Mouse (Mus musculus): ENCODE measurements around the gene Fbxo22. TPM values are rescaled to one million over a fixed set of nuclear protein-coding genes. Genes with fewer than 3 reads are reported as not detected.

The Fbxo22 gene
- polyA plus RNA-seq (2012; rRNA removed) = 30.8 and 33.5 TPM in 2 replicates

- DNase-seq (ENCODE audit: extremely low spot score in 1 of 2, low spot score in 1 of 2) = peak; percentile 49 to 79
These were observed at the start of gene Fbxo22 for GRCm38 (mm10) chr9:55208790-55209481. TSS of gene Fbxo22 (plus strand) at chr9:55208925.

GRCm38 (mm10) chr9:55170655-55171412 is 37.9 kb upstream of the Fbxo22 start:
- peak in 1 of 2 experiments; percentile 11 for DNase-seq (ENCODE audit: extremely low spot score in 1 of 2, low spot score in 1 of 2)

- no peak for DNase-seq (ENCODE audit: extremely low spot score in 1 of 2, low spot score in 1 of 2)
These were observed 36.5 kb upstream of the Fbxo22 start for GRCm38 (mm10) chr9:55172195-55172685.

GRCm38 (mm10) chr9:55174235-55174634 is 34.5 kb upstream of the Fbxo22 start:
- DNase-seq (ENCODE audit: extremely low spot score in 1 of 2, low spot score in 1 of 2) = no peak

GRCm38 (mm10) chr9:55195876-55196275 is 12.8 kb upstream of the Fbxo22 start:
- no peak for DNase-seq (ENCODE audit: extremely low spot score in 1 of 2, low spot score in 1 of 2)

- DNase-seq (ENCODE audit: extremely low spot score in 1 of 2, low spot score in 1 of 2) = no peak
These were observed 10.5 kb upstream of the Fbxo22 start for GRCm38 (mm10) chr9:55198260-55198659.

- peak; percentile 52 to 54 for DNase-seq (ENCODE audit: extremely low spot score in 1 of 2, low spot score in 1 of 2)
These were observed 9.4 kb upstream of the Fbxo22 start for GRCm38 (mm10) chr9:55199348-55199747.

GRCm38 (mm10) chr9:55208458-55208789 is 301 bp upstream of the Fbxo22 start:
- DNase-seq (ENCODE audit: extremely low spot score in 1 of 2, low spot score in 1 of 2) = no peak

GRCm38 (mm10) chr9:55211611-55212010 is 2.9 kb downstream of the Fbxo22 start:
- no peak for DNase-seq (ENCODE audit: extremely low spot score in 1 of 2, low spot score in 1 of 2)

- DNase-seq (ENCODE audit: extremely low spot score in 1 of 2, low spot score in 1 of 2) = no peak
These were observed 4.7 kb downstream of the Fbxo22 start for GRCm38 (mm10) chr9:55213396-55213795.

GRCm38 (mm10) chr9:55215056-55215455 is 6.3 kb downstream of the Fbxo22 start:
- no peak for DNase-seq (ENCODE audit: extremely low spot score in 1 of 2, low spot score in 1 of 2)

- no peak for DNase-seq (ENCODE audit: extremely low spot score in 1 of 2, low spot score in 1 of 2)
These were observed 6.9 kb downstream of the Fbxo22 start for GRCm38 (mm10) chr9:55215648-55216047.

GRCm38 (mm10) chr9:55216078-55216477 is 7.4 kb downstream of the Fbxo22 start:
- no peak for DNase-seq (ENCODE audit: extremely low spot score in 1 of 2, low spot score in 1 of 2)

GRCm38 (mm10) chr9:55217381-55217780 is 8.7 kb downstream of the Fbxo22 start:
- no peak for DNase-seq (ENCODE audit: extremely low spot score in 1 of 2, low spot score in 1 of 2)

GRCm38 (mm10) chr9:55225165-55225737 is 16.5 kb downstream of the Fbxo22 start:
- DNase-seq (ENCODE audit: extremely low spot score in 1 of 2, low spot score in 1 of 2) = no peak

- DNase-seq (ENCODE audit: extremely low spot score in 1 of 2, low spot score in 1 of 2) = peak; percentile 44 to 64
These were observed 17.5 kb downstream of the Fbxo22 start for GRCm38 (mm10) chr9:55226251-55226650.

GRCm38 (mm10) chr9:55228149-55228548 is 19.4 kb downstream of the Fbxo22 start:
- DNase-seq (ENCODE audit: extremely low spot score in 1 of 2, low spot score in 1 of 2) = no peak

GRCm38 (mm10) chr9:55229010-55229409 is 20.3 kb downstream of the Fbxo22 start:
- no peak for DNase-seq (ENCODE audit: extremely low spot score in 1 of 2, low spot score in 1 of 2)

GRCm38 (mm10) chr9:55231544-55231943 is 22.8 kb downstream of the Fbxo22 start:
- no peak for DNase-seq (ENCODE audit: extremely low spot score in 1 of 2, low spot score in 1 of 2)

GRCm38 (mm10) chr9:55232110-55232509 is 23.4 kb downstream of the Fbxo22 start:
- DNase-seq (ENCODE audit: extremely low spot score in 1 of 2, low spot score in 1 of 2) = no peak

- no peak for DNase-seq (ENCODE audit: extremely low spot score in 1 of 2, low spot score in 1 of 2)
These were observed 23.9 kb downstream of the Fbxo22 start for GRCm38 (mm10) chr9:55232586-55232985.
